Mouse (Mus musculus) midbrain, embryonic 14.5 days (tissue): ENCODE measurements around the gene Arhgap10. TPM values are rescaled to one million over a fixed set of nuclear protein-coding genes. Genes with fewer than 3 reads are reported as not detected.
A peak's percentile ranks its signal among the peaks of the same experiment; 100 is the strongest.

Experiments
- ATAC-seq: fragments of 200-750 bp; cut with Nextera tagmentation; 2 replicates; pipeline ENCODE4 v1.8.0; 2017; ENCODE audit warnings: moderate number of reproducible peaks, moderate library complexity; ENCODE audit not compliant: low FRiP score, low TSS enrichment
- DNase-seq: peaks from one replicate; pipeline ENCODE4 v3.0.0-alpha.2; 2015
- H3K27ac ChIP-seq: fragments of 300-500 bp; sonication (generic); replicated peaks from 2 replicates; pipeline ENCODE4 v1.5.1; 2014; ENCODE audit warnings: mild to moderate bottlenecking, low read depth, low read length, moderate library complexity
- H3K27me3 ChIP-seq: fragments of 300-500 bp; sonication (generic); 2 replicates; pipeline ENCODE4 v1.6.1; 2014; ENCODE audit warnings: low read length, control low read depth, mixed read lengths; ENCODE audit not compliant: control insufficient read depth, insufficient read depth
- H3K36me3 ChIP-seq: fragments of 300-500 bp; sonication (generic); 2 replicates; pipeline ENCODE4 v1.6.1; 2014; ENCODE audit warnings: low read length, control low read depth; ENCODE audit not compliant: control insufficient read depth, insufficient read depth
- H3K4me1 ChIP-seq: fragments of 300-500 bp; sonication (generic); 2 replicates; pipeline ENCODE4 v1.6.1; 2014; ENCODE audit warnings: mild to moderate bottlenecking, antibody characterized with exemption, low read length, control low read depth; ENCODE audit not compliant: control insufficient read depth, insufficient read depth
- H3K4me2 ChIP-seq: fragments of 300-500 bp; sonication (generic); 2 replicates; pipeline ENCODE4 v1.6.1; 2014; ENCODE audit warnings: mild to moderate bottlenecking, low read length, moderate library complexity
- H3K4me3 ChIP-seq: fragments of 300-500 bp; sonication (generic); replicated peaks from 2 replicates; pipeline ENCODE4 v1.5.1; 2014; ENCODE audit warnings: low read depth, low read length
- H3K9ac ChIP-seq: fragments of 300-500 bp; sonication (generic); replicated peaks from 2 replicates; pipeline ENCODE4 v1.6.1; 2014; ENCODE audit warnings: mild to moderate bottlenecking, low read length, moderate library complexity
- H3K9me3 ChIP-seq: fragments of 300-500 bp; sonication (generic); 2 replicates; pipeline ENCODE4 v1.6.1; 2016; ENCODE audit warnings: low read length, control low read depth, mixed read lengths; ENCODE audit not compliant: control insufficient read depth
- WGBS: fragments of 180-500 bp; shearing (Covaris S2); extraction: QIAGEN DNeasy Blood & Tissue Kit; methylation state at CpG from one replicate; pipeline ENCODE4 v1.1.7; 2014; 5-methylcytosine and 5-hydroxymethylcytosine counted together
- polyA plus RNA-seq: library from polyadenylated mRNA; unstranded; fragments of >200 nt; fragmentation: Nextera tagmentation; extraction: Ambion mirVana; gene quantifications from 2 replicates; pipeline ENCODE4 v1.2.1, GENCODE M21; 2014

Gene Arhgap10
- polyA plus RNA-seq, 1 experiment from 2014 or later, result 3.0 TPM

DNA sequence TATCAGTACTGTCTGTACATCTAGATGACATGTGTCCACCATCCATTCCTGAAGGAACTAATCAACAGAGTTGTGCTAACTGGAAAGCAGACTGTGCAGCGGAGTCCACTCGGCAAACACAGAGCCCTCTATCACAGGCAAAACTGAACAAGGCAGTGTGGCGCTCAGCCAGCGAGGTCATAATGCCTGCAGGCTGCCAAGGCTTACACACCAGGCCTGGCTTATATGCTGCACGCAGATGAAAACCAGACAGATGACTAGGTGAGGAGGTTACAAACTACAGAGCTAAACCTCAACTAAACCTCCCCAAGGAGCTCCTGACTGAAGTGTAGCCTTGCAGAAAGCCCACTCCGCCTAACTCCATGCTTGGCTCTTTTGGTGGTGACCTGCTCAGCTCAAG, 44.4 kb downstream of the Arhgap10 start:
- DNase-seq (peak; percentile 23), ATAC-seq (no peak)
- Histone ChIP-seq H3K4me2 (no peak overlapping the region), H3K9me3 (no peaks in the 10 kb centered on the region), H3K4me3 (no peak overlapping the region), H3K27me3 (no peaks in the 10 kb centered on the region), H3K9ac (no peak overlapping the region), H3K4me1 (no peaks in the 10 kb centered on the region), H3K36me3 (no peaks in the 10 kb centered on the region), H3K27ac (no peak overlapping the region)
- WGBS, result 89% methylated on average over 6 of the region's 6 CpGs

DNA sequence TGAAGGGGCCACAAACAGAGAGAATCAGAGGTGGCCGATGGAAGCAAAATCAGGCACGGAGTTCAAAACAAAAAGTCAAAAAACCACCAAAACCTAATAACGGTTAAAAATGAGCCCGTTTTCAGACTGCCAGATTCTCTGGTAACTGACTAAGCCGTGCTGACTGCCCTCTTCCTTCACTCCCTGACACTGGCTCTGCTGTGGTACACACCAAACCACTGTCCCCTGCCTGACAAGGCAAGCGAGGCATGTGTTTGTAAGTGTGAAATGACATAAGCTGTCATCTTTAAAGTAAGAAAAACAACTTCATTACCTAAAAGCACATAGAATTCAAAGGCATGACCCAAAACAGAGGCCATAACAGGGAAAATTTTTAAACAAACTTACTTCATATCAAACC, 56.4 kb downstream of the Arhgap10 start:
- H3K4me3 ChIP-seq, result no peak overlapping the region
- no peaks in the 10 kb centered on the region for H3K4me1 ChIP-seq
- no peak overlapping the region for H3K4me2 ChIP-seq
- H3K27ac ChIP-seq, result no peak overlapping the region
- ATAC-seq, result no peak
- 92% methylated on average over 6 of the region's 6 CpGs for WGBS
- H3K27me3 ChIP-seq, result no peaks in the 10 kb centered on the region
- H3K36me3 ChIP-seq, result no peaks in the 10 kb centered on the region
- DNase-seq, result no peak
- H3K9me3 ChIP-seq, result no peaks in the 10 kb centered on the region
- H3K9ac ChIP-seq, result no peak overlapping the region

- 90% methylated on average over 2 of the region's 2 CpGs for WGBS
- H3K4me1 ChIP-seq, result no peaks in the 10 kb centered on the region
- no peak overlapping the region for H3K27ac ChIP-seq
- H3K4me2 ChIP-seq, result no peak overlapping the region
- H3K9me3 ChIP-seq, result no peaks in the 10 kb centered on the region
- H3K27me3 ChIP-seq, result no peaks in the 10 kb centered on the region
- no peak overlapping the region for H3K4me3 ChIP-seq
- no peak for DNase-seq
- H3K36me3 ChIP-seq, result no peaks in the 10 kb centered on the region
- no peak for ATAC-seq
- H3K9ac ChIP-seq, result no peak overlapping the region
Measured at GRCm38 (mm10) chr8:77460363-77460762, 57.4 kb downstream of the Arhgap10 start.

GRCm38 (mm10) chr8:77459696-77460095, 58.1 kb downstream of the Arhgap10 start:
- H3K4me3 ChIP-seq, result no peak overlapping the region
- peak; percentile 46; the same call in 1 of the 2 replicates for ATAC-seq
- no peak overlapping the region for H3K4me2 ChIP-seq
- no peak for DNase-seq
- H3K27me3 ChIP-seq, result no peaks in the 10 kb centered on the region
- H3K4me1 ChIP-seq, result no peaks in the 10 kb centered on the region
- no peaks in the 10 kb centered on the region for H3K9me3 ChIP-seq
- no peaks in the 10 kb centered on the region for H3K36me3 ChIP-seq
- no peak overlapping the region for H3K9ac ChIP-seq
- H3K27ac ChIP-seq, result no peak overlapping the region
- 39% methylated on average over 7 of the region's 7 CpGs for WGBS

GRCm38 (mm10) chr8:77458575-77458974, 59.2 kb downstream of the Arhgap10 start:
- H3K4me3 ChIP-seq, result no peak overlapping the region
- H3K9ac ChIP-seq, result no peak overlapping the region
- no peak for ATAC-seq
- H3K36me3 ChIP-seq, result no peaks in the 10 kb centered on the region
- no peak overlapping the region for H3K27ac ChIP-seq
- WGBS, result 91% methylated on average over 4 of the region's 4 CpGs
- H3K9me3 ChIP-seq, result no peaks in the 10 kb centered on the region
- no peaks in the 10 kb centered on the region for H3K4me1 ChIP-seq
- H3K4me2 ChIP-seq, result no peak overlapping the region
- DNase-seq, result no peak
- no peaks in the 10 kb centered on the region for H3K27me3 ChIP-seq

- no peak overlapping the region for H3K27ac ChIP-seq
- no peak overlapping the region for H3K4me2 ChIP-seq
- no peak for DNase-seq
- no peak for ATAC-seq
- H3K27me3 ChIP-seq, result no peaks in the 10 kb centered on the region
- H3K4me1 ChIP-seq, result no peaks in the 10 kb centered on the region
- H3K4me3 ChIP-seq, result no peak overlapping the region
- WGBS, result 95% methylated on average over 6 of the region's 6 CpGs
- no peaks in the 10 kb centered on the region for H3K36me3 ChIP-seq
- H3K9me3 ChIP-seq, result no peaks in the 10 kb centered on the region
- no peak overlapping the region for H3K9ac ChIP-seq
Measured at GRCm38 (mm10) chr8:77456263-77456662, 61.5 kb downstream of the Arhgap10 start.

DNA sequence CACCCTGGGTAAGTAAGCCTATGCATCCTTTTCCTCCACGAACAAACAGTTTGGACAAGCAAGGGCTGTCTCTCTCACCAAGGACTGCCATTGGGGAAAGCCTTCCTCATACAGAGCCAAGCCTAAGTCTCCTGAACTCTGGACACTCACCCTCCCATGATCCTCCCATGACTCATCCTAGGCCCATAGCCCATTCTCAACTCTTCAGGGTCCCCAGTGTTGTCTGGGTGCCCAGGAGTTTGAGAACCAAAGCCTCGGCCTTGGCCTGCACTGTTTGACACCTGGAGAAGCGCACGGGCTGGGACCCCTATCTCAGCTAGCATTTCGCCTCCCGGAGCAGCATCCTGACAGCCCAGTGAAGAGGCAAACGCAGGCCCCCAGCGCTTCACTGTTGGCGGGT, 63.9 kb downstream of the Arhgap10 start:
- Histone ChIP-seq H3K27me3 (no peaks in the 10 kb centered on the region), H3K9me3 (no peaks in the 10 kb centered on the region), H3K4me2 (no peak overlapping the region), H3K36me3 (no peaks in the 10 kb centered on the region), H3K4me3 (no peak overlapping the region), H3K4me1 (no peaks in the 10 kb centered on the region), H3K27ac (no peak overlapping the region), H3K9ac (no peak overlapping the region)
- DNase-seq, result no peak
- 88% methylated on average over 9 of the region's 9 CpGs for WGBS
- no peak for ATAC-seq

- 95% methylated on average over 21 of the region's 21 CpGs for WGBS
- no peaks in the 10 kb centered on the region for H3K9me3 ChIP-seq
Measured at GRCm38 (mm10) chr8:77451466-77452382, 66.0 kb downstream of the Arhgap10 start.

DNA sequence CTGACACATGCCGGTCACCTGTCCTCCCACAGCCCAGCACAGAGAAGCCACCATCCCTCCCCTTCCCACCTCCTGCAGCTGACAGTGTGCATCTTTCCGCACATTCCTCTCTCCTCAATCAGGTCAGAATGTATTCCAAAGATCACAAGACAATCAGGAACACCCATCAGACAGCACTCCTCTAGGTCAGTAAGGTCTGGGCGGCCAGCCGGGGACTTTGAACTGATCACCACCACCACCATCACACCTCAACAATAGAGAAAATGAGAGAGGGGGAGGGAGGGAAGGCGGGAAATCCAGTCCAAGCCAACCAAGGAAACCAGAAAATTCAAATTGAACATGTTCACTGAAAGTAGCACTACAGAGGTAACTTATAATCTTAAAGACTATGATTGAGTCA, 66.7 kb downstream of the Arhgap10 start:
- no peak overlapping the region for H3K4me3 ChIP-seq
- no peak overlapping the region for H3K9ac ChIP-seq
- no peak for ATAC-seq
- no peak overlapping the region for H3K27ac ChIP-seq
- WGBS, result 89% methylated on average over 5 of the region's 5 CpGs
- no peaks in the 10 kb centered on the region for H3K36me3 ChIP-seq
- no peak for DNase-seq
- no peak overlapping the region for H3K4me2 ChIP-seq
- no peaks in the 10 kb centered on the region for H3K27me3 ChIP-seq
- H3K4me1 ChIP-seq, result no peaks in the 10 kb centered on the region
- no peaks in the 10 kb centered on the region for H3K9me3 ChIP-seq

More at GRCm38 (mm10) chr8:77451466-77452382, 66.0 kb downstream of the Arhgap10 start:
- Histone ChIP-seq H3K27ac (no peak overlapping the region), H3K27me3 (no peaks in the 10 kb centered on the region), H3K36me3 (no peaks in the 10 kb centered on the region), H3K4me1 (no peaks in the 10 kb centered on the region), H3K4me2 (no peak overlapping the region), H3K9ac (no peak overlapping the region), H3K4me3 (no peak overlapping the region)
- DNase-seq, result no peak
- ATAC-seq, result no peak
